Mouse (Mus musculus) megakaryocyte, embryonic 14.5 days (primary cell): ENCODE data around the gene Nfatc3.

Experiments used
- FLI1 ChIP-seq: IDR thresholded peaks from 2 replicates; pipeline ENCODE4 v1.6.1; 2012; ENCODE audit warnings: low read length, inconsistent platforms, mixed read lengths
- GATA1 ChIP-seq: IDR thresholded peaks from 3 replicates; pipeline ENCODE4 v1.6.1; 2012; ENCODE audit warnings: mixed read lengths, low read length, inconsistent platforms, borderline replicate concordance

GRCm38 (mm10) chr8:106059613-106060371, 1.2 kb downstream of the Nfatc3 start:
- TF ChIP-seq FLI1 (no peak), GATA1 (no peak)
